Mouse (Mus musculus) midbrain, embryonic 15.5 days (tissue): ENCODE data around the gene Tpst1. TPM values are rescaled to one million over a fixed set of nuclear protein-coding genes. Genes with fewer than 3 reads are reported as not detected.

ENCODE experiments used
- ATAC-seq: fragments of 200-750 bp; cut with Nextera tagmentation; replicated peaks from 2 replicates; pipeline ENCODE4 v1.8.0; 2017; ENCODE audit warnings: moderate TSS enrichment
- H3K27ac ChIP-seq: fragments of 300-500 bp; sonication (generic); 2 replicates; pipeline ENCODE4 v1.5.1; 2015; ENCODE audit warnings: mild to moderate bottlenecking, inconsistent platforms
- H3K27me3 ChIP-seq: fragments of 300-500 bp; sonication (generic); replicated peaks from 2 replicates; pipeline ENCODE4 v1.6.1; 2015; ENCODE audit warnings: inconsistent platforms
- H3K36me3 ChIP-seq: fragments of 300-500 bp; sonication (generic); replicated peaks from 2 replicates; pipeline ENCODE4 v1.6.1; 2015; ENCODE audit warnings: inconsistent platforms
- H3K4me1 ChIP-seq: fragments of 300-500 bp; sonication (generic); 2 replicates; pipeline ENCODE4 v1.6.1; 2015; ENCODE audit warnings: inconsistent platforms
- H3K4me2 ChIP-seq: fragments of 300-500 bp; sonication (generic); 2 replicates; pipeline ENCODE4 v1.6.1; 2015; ENCODE audit warnings: inconsistent platforms, mild to moderate bottlenecking, moderate library complexity
- H3K4me3 ChIP-seq: fragments of 300-500 bp; sonication (generic); 2 replicates; pipeline ENCODE4 v1.5.1; 2015; ENCODE audit warnings: mild to moderate bottlenecking, inconsistent platforms
- H3K9ac ChIP-seq: fragments of 300-500 bp; sonication (generic); 2 replicates; pipeline ENCODE4 v1.6.1; 2015; ENCODE audit warnings: mild to moderate bottlenecking, inconsistent platforms
- H3K9me3 ChIP-seq: fragments of 300-500 bp; sonication (generic); 2 replicates; pipeline ENCODE4 v1.6.1; 2016; ENCODE audit warnings: inconsistent platforms
- WGBS: fragments of 180-500 bp; shearing (Covaris S2); methylation state at CpG from one replicate; pipeline ENCODE4 v1.1.7; 2015; ENCODE audit warnings: mixed read lengths; 5-methylcytosine and 5-hydroxymethylcytosine counted together
- polyA plus RNA-seq: library from polyadenylated mRNA; unstranded; fragments of >200 nt; fragmentation: Nextera tagmentation; extraction: Ambion mirVana; gene quantifications from 2 replicates; pipeline ENCODE4 v1.2.1, GENCODE M21; 2015

Gene Tpst1
- polyA plus RNA-seq, 1 experiment from 2014 or later = 54.7 TPM

- Histone ChIP-seq H3K27me3 (no peaks in the 10 kb centered on the region), H3K4me3 (no peak overlapping the region), H3K9me3 (no peaks in the 10 kb centered on the region), H3K36me3 (no peaks in the 10 kb centered on the region), H3K4me1 (no peaks in the 10 kb centered on the region), H3K27ac (no peak overlapping the region), H3K4me2 (no peak overlapping the region), H3K9ac (no peak overlapping the region)
- no peak for ATAC-seq
- WGBS = 92% methylated on average over 13 of the region's 13 CpGs
Observed at GRCm38 (mm10) chr5:130136597-130136996, 63.5 kb downstream of the Tpst1 start.

- Histone ChIP-seq H3K9ac (no peak overlapping the region), H3K9me3 (no peaks in the 10 kb centered on the region), H3K4me2 (no peak overlapping the region), H3K36me3 (no peaks in the 10 kb centered on the region), H3K27me3 (no peaks in the 10 kb centered on the region), H3K4me1 (no peaks in the 10 kb centered on the region), H3K27ac (no peak overlapping the region), H3K4me3 (no peak overlapping the region)
- ATAC-seq = no peak
- 27% methylated on average over 8 of the region's 8 CpGs for WGBS
Observed at GRCm38 (mm10) chr5:130139393-130139792, 66.3 kb downstream of the Tpst1 start.

- no peaks in the 10 kb centered on the region for H3K36me3 ChIP-seq
- H3K4me2 ChIP-seq = no peak overlapping the region
- WGBS = 89% methylated on average over 5 of the region's 5 CpGs
- no peak overlapping the region for H3K4me3 ChIP-seq
- no peaks in the 10 kb centered on the region for H3K27me3 ChIP-seq
- H3K9me3 ChIP-seq = no peaks in the 10 kb centered on the region
- no peak overlapping the region for H3K27ac ChIP-seq
- no peak for ATAC-seq
- H3K4me1 ChIP-seq = peaks cover 10% of the 10 kb centered on the region
- 0 out of 2 replicates have a peak overlapping the region, but pooled peaks have one; percentile 3 for H3K9ac ChIP-seq
Observed at GRCm38 (mm10) chr5:130141138-130141537, 68.0 kb downstream of the Tpst1 start.

GRCm38 (mm10) chr5:130142041-130142440, 68.9 kb downstream of the Tpst1 start:
- Histone ChIP-seq H3K4me2 (no peak overlapping the region), H3K27me3 (no peaks in the 10 kb centered on the region), H3K36me3 (no peaks in the 10 kb centered on the region), H3K9ac (no peak overlapping the region), H3K9me3 (no peaks in the 10 kb centered on the region), H3K27ac (no peak overlapping the region), H3K4me1 (peaks cover 12% of the 10 kb centered on the region), H3K4me3 (no peak overlapping the region)
- ATAC-seq = no peak
- 73% methylated on average over 4 of the region's 4 CpGs for WGBS

GRCm38 (mm10) chr5:130143101-130143500, 70.0 kb downstream of the Tpst1 start:
- H3K27ac ChIP-seq = no peak overlapping the region
- no peaks in the 10 kb centered on the region for H3K27me3 ChIP-seq
- no peak overlapping the region for H3K9ac ChIP-seq
- H3K4me1 ChIP-seq = peaks cover 12% of the 10 kb centered on the region
- ATAC-seq = no peak
- H3K4me2 ChIP-seq = no peak overlapping the region
- H3K36me3 ChIP-seq = no peaks in the 10 kb centered on the region
- no peaks in the 10 kb centered on the region for H3K9me3 ChIP-seq
- 90% methylated on average over 7 of the region's 7 CpGs for WGBS
- H3K4me3 ChIP-seq = no peak overlapping the region

GRCm38 (mm10) chr5:130143977-130144333, 70.8 kb downstream of the Tpst1 start:
- peak; percentile 75 for ATAC-seq
- Histone ChIP-seq H3K4me2 (peak overlapping the region; percentile 75), H3K27ac (peak overlapping the region; percentile 88), H3K9ac (peak overlapping the region; percentile 33; the same call in 1 of the 2 replicates), H3K9me3 (no peaks in the 10 kb centered on the region), H3K4me1 (peaks cover 12% of the 10 kb centered on the region), H3K36me3 (peaks cover 7% of the 10 kb centered on the region; the same call in 1 of the 2 replicates), H3K4me3 (peak overlapping the region; percentile 71), H3K27me3 (no peaks in the 10 kb centered on the region)
- 2% methylated on average over 20 of the region's 20 CpGs for WGBS

- WGBS = under 1% methylated on average over 66 of the region's 66 CpGs
- ATAC-seq = peak; percentile 97
- Histone ChIP-seq H3K4me1 (peaks cover 12% of the 10 kb centered on the region), H3K9ac (peak within 1 kb of the TSS; percentile 75), H3K4me2 (peak within 1 kb of the TSS; percentile 75), H3K27me3 (no peaks in the 10 kb centered on the region), H3K36me3 (peaks cover 8% of the 10 kb centered on the region; the same call in 1 of the 2 replicates), H3K9me3 (no peaks in the 10 kb centered on the region), H3K27ac (peak within 1 kb of the TSS; percentile 88), H3K4me3 (peak within 1 kb of the TSS; percentile 71)
Observed at GRCm38 (mm10) chr5:130144334-130145312, 71.5 kb downstream of the Tpst1 start, which contains the start of gene Kctd7. Kctd7 (plus strand) TSS chr5:130144861.

- Histone ChIP-seq H3K9me3 (no peaks in the 10 kb centered on the region), H3K4me2 (peak overlapping the region; percentile 75), H3K9ac (peak overlapping the region; percentile 75; the same call in 1 of the 2 replicates), H3K36me3 (peaks cover 8% of the 10 kb centered on the region; the same call in 1 of the 2 replicates), H3K27me3 (no peaks in the 10 kb centered on the region), H3K4me3 (peak overlapping the region; percentile 71), H3K4me1 (peaks cover 12% of the 10 kb centered on the region), H3K27ac (no peak overlapping the region)
- ATAC-seq = no peak
- 77% methylated on average over 8 of the region's 8 CpGs for WGBS
Observed at GRCm38 (mm10) chr5:130145961-130146360, 72.8 kb downstream of the Tpst1 start.

- Histone ChIP-seq H3K4me1 (peaks cover 12% of the 10 kb centered on the region), H3K27me3 (no peaks in the 10 kb centered on the region), H3K27ac (no peak overlapping the region), H3K4me2 (no peak overlapping the region), H3K9me3 (no peaks in the 10 kb centered on the region), H3K36me3 (peaks cover 29% of the 10 kb centered on the region), H3K9ac (no peak overlapping the region), H3K4me3 (no peak overlapping the region)
- ATAC-seq = no peak
- WGBS = 87% methylated on average over 7 of the region's 7 CpGs
Observed at GRCm38 (mm10) chr5:130149726-130150310, 76.7 kb downstream of the Tpst1 start.

GRCm38 (mm10) chr5:130154286-130154685, 81.2 kb downstream of the Tpst1 start:
- no peaks in the 10 kb centered on the region for H3K27me3 ChIP-seq
- no peak overlapping the region for H3K27ac ChIP-seq
- no peak for ATAC-seq
- no peaks in the 10 kb centered on the region for H3K9me3 ChIP-seq
- H3K4me2 ChIP-seq = no peak overlapping the region
- peaks cover 20% of the 10 kb centered on the region for H3K36me3 ChIP-seq
- H3K4me3 ChIP-seq = no peak overlapping the region
- H3K9ac ChIP-seq = no peak overlapping the region
- WGBS = 87% methylated on average over 2 of the region's 2 CpGs
- no peaks in the 10 kb centered on the region for H3K4me1 ChIP-seq

GRCm38 (mm10) chr5:130158545-130158944, 85.4 kb downstream of the Tpst1 start:
- 0 out of 2 replicates have a peak, but pooled peaks cover under 1% of the 10 kb centered on the region for H3K36me3 ChIP-seq
- WGBS = 74% methylated on average over 4 of the region's 4 CpGs
- no peaks in the 10 kb centered on the region for H3K4me1 ChIP-seq
- no peak overlapping the region for H3K4me2 ChIP-seq
- no peak overlapping the region for H3K27ac ChIP-seq
- H3K9ac ChIP-seq = no peak overlapping the region
- no peaks in the 10 kb centered on the region for H3K27me3 ChIP-seq
- ATAC-seq = no peak
- no peak overlapping the region for H3K4me3 ChIP-seq
- no peaks in the 10 kb centered on the region for H3K9me3 ChIP-seq

GRCm38 (mm10) chr5:130159761-130160201, 86.7 kb downstream of the Tpst1 start:
- Histone ChIP-seq H3K9ac (no peak overlapping the region), H3K4me2 (no peak overlapping the region), H3K27ac (no peak overlapping the region), H3K36me3 (no peaks in the 10 kb centered on the region), H3K27me3 (no peaks in the 10 kb centered on the region), H3K4me1 (no peaks in the 10 kb centered on the region), H3K9me3 (no peaks in the 10 kb centered on the region), H3K4me3 (no peak overlapping the region)
- no peak for ATAC-seq
- WGBS = 66% methylated on average over 7 of the region's 7 CpGs
